Mouse (Mus musculus) limb, embryonic 10.5 days (tissue): ENCODE results near the gene Olfr195. TPM values are rescaled to one million over a fixed set of nuclear protein-coding genes. Genes with fewer than 3 reads are reported as not detected.
"Not testable (repeated sequence)": the region's sequence is repeated elsewhere in the genome, so short reads cannot be mapped to it uniquely, and the experiment has no call there.

ENCODE experiments used
- DNase-seq: peaks from one replicate; pipeline ENCODE4 v3.0.0-alpha.2; 2017; ENCODE audit warnings: low spot score
- H3K27ac ChIP-seq: fragments of 300-500 bp; sonication (generic); 2 replicates; pipeline ENCODE4 v1.5.1; 2016; ENCODE audit warnings: mild to moderate bottlenecking
- H3K27me3 ChIP-seq: fragments of 300-500 bp; sonication (generic); 2 replicates; pipeline ENCODE4 v1.6.1; 2016; ENCODE audit warnings: low read depth, mild to moderate bottlenecking; ENCODE audit not compliant: poor library complexity, severe bottlenecking
- H3K36me3 ChIP-seq: fragments of 300-500 bp; sonication (generic); 2 replicates; pipeline ENCODE4 v1.6.1; 2016; ENCODE audit warnings: mild to moderate bottlenecking, moderate library complexity
- H3K4me1 ChIP-seq: fragments of 300-500 bp; sonication (generic); 2 replicates; pipeline ENCODE4 v1.6.1; 2016
- H3K4me3 ChIP-seq: fragments of 300-500 bp; sonication (generic); 2 replicates; pipeline ENCODE4 v1.5.1; 2016; ENCODE audit warnings: mild to moderate bottlenecking, moderate library complexity
- H3K9me3 ChIP-seq: fragments of 300-500 bp; sonication (generic); replicated peaks from 2 replicates; pipeline ENCODE4 v1.6.1; 2016; ENCODE audit warnings: mild to moderate bottlenecking
- WGBS: fragments of 180-500 bp; shearing (Covaris S2); methylation state at CpG from one replicate; pipeline ENCODE4 v1.1.7; 2016; 5-methylcytosine and 5-hydroxymethylcytosine counted together
- polyA plus RNA-seq: library from polyadenylated mRNA; unstranded; fragments of >200 nt; fragmentation: Nextera tagmentation; extraction: Ambion mirVana; gene quantifications from 2 replicates; pipeline ENCODE4 v1.2.1, GENCODE M21; 2016

Olfr195 gene
- not detected in 2 replicates for polyA plus RNA-seq

DNA sequence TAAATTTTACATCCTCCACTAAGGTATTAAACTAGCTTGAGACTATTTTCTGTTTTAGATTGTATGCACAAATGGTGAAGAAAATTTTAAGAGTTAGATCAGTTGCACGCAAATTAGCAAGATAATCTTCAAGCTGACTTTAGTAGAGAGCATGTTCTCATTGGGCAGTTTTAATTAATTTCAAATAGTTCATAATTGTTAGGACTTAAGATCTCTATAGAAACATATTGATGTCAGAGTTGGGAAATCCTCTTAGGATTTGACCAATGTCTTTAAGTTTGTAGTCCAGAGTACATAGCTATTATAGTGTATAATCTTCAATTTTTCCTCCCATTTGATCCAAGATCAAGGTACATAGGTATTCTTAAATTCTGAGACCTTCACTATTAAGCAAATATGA is at the start of gene Olfr195:
TSS of gene Olfr195 (plus strand) at position 301 of the 400 bp plus-strand sequence.
- no peaks in the 10 kb centered on the region for H3K9me3 ChIP-seq
- WGBS: 83% methylated on average over 1 of the region's 1 CpGs
- no peak within 1 kb of the TSS for H3K4me3 ChIP-seq

DNA sequence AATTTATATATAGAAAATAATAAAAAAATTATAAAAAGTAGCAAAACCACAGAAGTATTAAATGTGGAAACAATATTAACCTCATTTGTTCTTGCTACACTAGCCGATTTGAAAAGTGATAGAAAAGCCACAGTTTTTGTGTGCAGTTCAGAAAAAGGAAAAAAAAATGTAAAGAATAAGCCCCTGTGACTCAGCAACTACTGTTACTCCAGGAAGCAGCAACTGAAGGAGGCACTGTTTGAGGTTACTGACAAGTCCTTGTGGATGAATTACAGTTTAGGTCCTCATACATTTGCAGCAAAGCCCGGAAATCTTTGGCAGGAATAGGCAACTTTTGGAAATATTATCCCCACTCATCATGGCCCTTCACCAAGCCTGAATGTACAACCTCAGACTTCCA is 41.5 kb upstream of the Olfr195 start:
- H3K9me3 ChIP-seq: no peaks in the 10 kb centered on the region
- no peaks in the 10 kb centered on the region for H3K36me3 ChIP-seq
- no peak overlapping the region for H3K27ac ChIP-seq
- 87% methylated on average over 2 of the region's 2 CpGs for WGBS
- DNase-seq: no peak
- H3K4me1 ChIP-seq: no peaks in the 10 kb centered on the region
- H3K27me3 ChIP-seq: no peaks in the 10 kb centered on the region
- H3K4me3 ChIP-seq: no peak overlapping the region

More for the DNA sequence above, at the start of gene Olfr195:
- Histone ChIP-seq H3K27me3 (no peaks in the 10 kb centered on the region), H3K36me3 (no peaks in the 10 kb centered on the region), H3K4me1 (no peaks in the 10 kb centered on the region), H3K27ac (no peak within 1 kb of the TSS)
- DNase-seq: no peak

DNA sequence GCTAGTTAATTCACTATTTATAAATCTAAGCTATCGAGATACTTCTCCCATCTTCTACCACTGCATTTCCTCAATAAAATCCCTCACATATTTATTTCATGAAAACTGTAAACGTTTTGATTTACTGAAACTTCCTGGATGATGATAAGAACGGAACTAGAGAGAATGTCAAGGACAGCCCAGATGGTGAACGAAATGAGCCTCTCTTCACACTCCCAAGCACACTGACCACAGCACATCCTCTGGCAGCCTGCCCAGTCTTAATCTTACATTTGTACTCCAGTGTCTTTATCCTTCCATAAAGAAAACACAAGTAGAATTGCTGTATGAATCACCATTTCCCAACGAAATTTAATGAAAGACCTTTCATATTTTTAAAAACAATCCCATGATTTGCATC is 38.3 kb upstream of the Olfr195 start:
- not testable (repeated sequence) for H3K4me1 ChIP-seq, H3K4me3 ChIP-seq, H3K27ac ChIP-seq, H3K9me3 ChIP-seq, H3K36me3 ChIP-seq, DNase-seq, H3K27me3 ChIP-seq
- 73% methylated on average over 5 of the region's 5 CpGs for WGBS

DNA sequence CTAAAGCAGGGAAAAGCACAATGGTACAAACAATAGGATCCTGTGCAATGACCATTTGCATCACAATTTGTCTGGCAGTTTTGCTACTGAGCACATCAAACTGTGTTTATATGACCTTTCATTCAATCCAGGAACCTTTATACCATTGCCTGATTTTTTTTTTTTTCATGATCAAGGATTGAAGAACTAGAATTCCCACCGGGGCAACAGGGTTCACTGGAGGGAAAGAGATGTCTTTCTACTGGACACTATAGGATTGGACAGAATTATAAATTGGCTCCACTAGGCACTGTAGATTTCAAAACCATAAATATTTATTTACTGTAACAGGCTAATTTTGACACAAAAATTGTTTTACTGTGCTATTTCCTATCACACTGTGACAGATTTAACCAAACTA is 35.1 kb upstream of the Olfr195 start, which contains the start of gene Olfr193:
TSS of gene Olfr193 (minus strand) at position 101 of the 400 bp plus-strand sequence.
- DNase-seq: no peak
- Histone ChIP-seq H3K27ac (no peak within 1 kb of the TSS), H3K4me1 (no peaks in the 10 kb centered on the region), H3K4me3 (no peak within 1 kb of the TSS), H3K36me3 (no peaks in the 10 kb centered on the region), H3K27me3 (no peaks in the 10 kb centered on the region), H3K9me3 (no peaks in the 10 kb centered on the region)
- 82% methylated on average over 1 of the region's 1 CpGs for WGBS

DNA sequence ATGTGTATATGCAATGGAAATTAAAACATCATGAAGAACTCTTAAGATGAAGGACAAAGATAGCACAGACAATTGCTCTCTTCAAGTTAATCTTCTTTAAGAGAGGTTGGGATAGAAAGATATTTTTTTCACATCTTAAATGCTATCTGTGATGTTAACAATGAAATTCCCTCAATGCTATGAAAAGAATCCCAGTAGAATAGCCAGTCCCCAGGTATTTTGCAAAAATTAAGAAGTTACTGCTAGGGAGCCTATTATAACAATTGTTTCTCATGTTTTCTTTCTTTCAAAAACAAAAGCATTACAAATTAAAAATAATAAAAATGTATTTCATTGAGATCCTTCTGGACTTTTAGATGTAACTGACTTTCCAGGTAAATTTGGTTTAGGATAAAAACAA is 25.9 kb upstream of the Olfr195 start, which contains the start of gene Olfr194:
TSS of gene Olfr194 (minus strand) at position 101 of the 400 bp plus-strand sequence.
- Histone ChIP-seq H3K27me3 (no peaks in the 10 kb centered on the region), H3K27ac (no peak within 1 kb of the TSS), H3K36me3 (no peaks in the 10 kb centered on the region), H3K4me3 (no peak within 1 kb of the TSS), H3K9me3 (no peaks in the 10 kb centered on the region), H3K4me1 (no peaks in the 10 kb centered on the region)
- no peak for DNase-seq

DNA sequence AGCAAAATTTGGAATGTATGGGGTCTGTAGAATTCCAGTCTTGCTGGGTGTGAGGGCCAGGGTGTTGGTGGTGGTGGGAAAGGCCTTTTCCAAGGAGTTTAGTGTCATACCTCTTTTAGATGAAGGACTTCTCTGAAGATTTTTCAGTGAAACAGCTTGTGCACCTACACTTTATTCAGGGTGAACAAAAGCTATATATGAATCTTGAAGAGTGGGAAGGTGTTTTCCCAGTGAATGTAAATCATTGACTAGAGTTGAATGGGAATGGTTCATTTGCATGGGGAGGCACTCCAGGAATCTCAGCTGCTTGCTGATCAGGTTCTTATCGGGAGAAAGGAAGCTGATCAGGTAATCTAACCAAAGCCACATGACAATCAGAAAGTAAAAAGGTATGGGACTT is 16.1 kb upstream of the Olfr195 start:
- no peaks in the 10 kb centered on the region for H3K4me1 ChIP-seq

DNA sequence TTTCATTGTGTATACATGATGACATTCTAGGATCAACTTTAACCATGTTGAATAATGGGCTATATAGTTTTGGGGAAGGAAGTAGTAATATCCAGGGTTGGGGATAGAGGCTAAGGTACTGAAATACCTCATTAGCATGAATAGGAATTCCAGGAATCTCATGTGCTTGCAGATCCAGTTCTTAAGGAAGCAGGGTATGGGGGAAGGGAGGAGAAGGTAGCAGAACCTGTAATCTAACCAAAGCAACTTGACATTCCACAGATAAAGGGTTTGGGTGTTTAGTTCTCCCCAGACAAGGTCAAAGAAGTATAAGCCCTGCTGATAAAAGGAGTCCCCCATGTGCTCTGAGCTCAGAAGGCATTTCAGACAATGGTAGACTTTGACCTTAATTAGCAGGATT is 5.7 kb upstream of the Olfr195 start:
- no peak for DNase-seq
- no peaks in the 10 kb centered on the region for H3K9me3 ChIP-seq
- no peaks in the 10 kb centered on the region for H3K4me1 ChIP-seq
- no peak overlapping the region for H3K4me3 ChIP-seq
- H3K27ac ChIP-seq: no peak overlapping the region
- H3K27me3 ChIP-seq: no peaks in the 10 kb centered on the region
- no peaks in the 10 kb centered on the region for H3K36me3 ChIP-seq

More for the DNA sequence above, 16.1 kb upstream of the Olfr195 start:
- Histone ChIP-seq H3K4me3 (no peak overlapping the region), H3K27me3 (no peaks in the 10 kb centered on the region), H3K27ac (no peak overlapping the region), H3K9me3 (no peaks in the 10 kb centered on the region), H3K36me3 (no peaks in the 10 kb centered on the region)
- DNase-seq: no peak
- 91% methylated on average over 1 of the region's 1 CpGs for WGBS

DNA sequence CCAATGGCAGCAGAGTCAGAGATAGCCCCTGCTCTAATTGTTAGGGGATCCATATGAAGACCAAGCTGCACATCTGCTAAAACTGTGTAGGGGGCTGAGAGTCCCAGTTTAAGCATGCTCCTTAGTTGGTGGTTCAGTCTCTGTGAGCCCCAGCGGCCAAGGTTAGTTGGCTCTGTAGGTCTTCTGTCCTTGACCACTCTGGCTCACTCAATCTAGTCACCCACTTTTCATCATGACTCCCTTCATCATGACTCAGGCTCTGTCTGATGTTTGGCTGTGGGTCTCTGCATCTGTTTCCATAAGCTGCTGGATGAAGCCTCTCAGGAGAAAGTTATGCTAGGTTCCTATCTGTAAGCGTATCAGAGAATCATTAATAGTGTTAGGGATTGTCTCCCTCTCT is 5.2 kb downstream of the Olfr195 start:
- 91% methylated on average over 2 of the region's 2 CpGs for WGBS
- no peaks in the 10 kb centered on the region for H3K27me3 ChIP-seq
- no peak overlapping the region for H3K4me3 ChIP-seq

DNA sequence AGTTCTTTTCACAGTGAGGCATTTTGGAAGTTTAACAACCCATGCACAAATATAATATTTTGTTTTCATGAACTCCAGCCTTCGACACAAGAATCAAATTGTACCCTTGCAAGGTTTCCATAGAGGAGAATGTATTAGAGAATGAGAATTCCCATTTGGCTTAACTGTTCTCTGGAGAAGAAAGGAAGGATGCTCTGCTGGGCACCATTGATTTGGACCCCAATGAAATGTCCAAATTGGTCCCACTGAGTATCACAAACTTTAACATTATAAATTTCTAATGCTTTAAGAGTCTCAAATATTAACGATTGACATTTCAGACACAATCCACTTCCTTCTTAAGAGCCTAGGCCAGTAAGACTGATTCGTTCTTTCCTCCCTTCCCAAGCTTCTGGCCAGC is 23.5 kb downstream of the Olfr195 start, which contains the start of gene Olfr196:
TSS of gene Olfr196 (minus strand) at position 101 of the 400 bp plus-strand sequence.
- WGBS: 81% methylated on average over 3 of the region's 3 CpGs
- no peak within 1 kb of the TSS for H3K4me3 ChIP-seq
- H3K27me3 ChIP-seq: no peaks in the 10 kb centered on the region
- H3K4me1 ChIP-seq: no peaks in the 10 kb centered on the region
- no peak within 1 kb of the TSS for H3K27ac ChIP-seq
- no peaks in the 10 kb centered on the region for H3K36me3 ChIP-seq
- H3K9me3 ChIP-seq: no peaks in the 10 kb centered on the region
- no peak for DNase-seq

More for the DNA sequence above, 5.2 kb downstream of the Olfr195 start:
- Histone ChIP-seq H3K27ac (no peak overlapping the region), H3K9me3 (no peaks in the 10 kb centered on the region), H3K36me3 (no peaks in the 10 kb centered on the region), H3K4me1 (no peaks in the 10 kb centered on the region)
- no peak for DNase-seq

Other genes with a start within 250 kb of the Olfr195 start
- gene Olfr181, start 218.3 kb upstream of the Olfr195 start, polyA plus RNA-seq: not detected in 2 replicates
- not detected in 2 replicates for gene Olfr180, start 217.7 kb upstream of the Olfr195 start, polyA plus RNA-seq
- not detected in 2 replicates for gene Olfr183, start 151.7 kb upstream of the Olfr195 start, polyA plus RNA-seq
- gene Olfr186, start 116.8 kb upstream of the Olfr195 start, polyA plus RNA-seq: not detected in 2 replicates
- not detected in 2 replicates for gene Olfr187, start 107.3 kb upstream of the Olfr195 start, polyA plus RNA-seq
- not detected in 2 replicates for gene Olfr190, start 69.0 kb upstream of the Olfr195 start, polyA plus RNA-seq
- not detected in 2 replicates for gene Olfr191, start 57.2 kb upstream of the Olfr195 start, polyA plus RNA-seq
- not detected in 2 replicates for gene Olfr193, start 35.2 kb upstream of the Olfr195 start, polyA plus RNA-seq
- gene Olfr194, start 26.0 kb upstream of the Olfr195 start, polyA plus RNA-seq: not detected in 2 replicates
- not detected in 2 replicates for gene Olfr196, start 23.4 kb downstream of the Olfr195 start, polyA plus RNA-seq
- gene Olfr198, start 56.5 kb downstream of the Olfr195 start, polyA plus RNA-seq: not detected in 2 replicates
- not detected in 2 replicates for gene Olfr199, start 72.7 kb downstream of the Olfr195 start, polyA plus RNA-seq
- not detected in 2 replicates for gene Olfr201, start 125.6 kb downstream of the Olfr195 start, polyA plus RNA-seq
- gene Olfr202, start 139.7 kb downstream of the Olfr195 start, polyA plus RNA-seq: not detected in 2 replicates
- not detected in 2 replicates for gene Olfr203, start 151.8 kb downstream of the Olfr195 start, polyA plus RNA-seq
- gene Olfr204, start 171.2 kb downstream of the Olfr195 start, polyA plus RNA-seq: not detected in 2 replicates
- gene Olfr205, start 184.1 kb downstream of the Olfr195 start, polyA plus RNA-seq: not detected in 2 replicates
- gene Olfr206, start 202.2 kb downstream of the Olfr195 start, polyA plus RNA-seq: not detected in 2 replicates
- gene Olfr209, start 216.9 kb downstream of the Olfr195 start, polyA plus RNA-seq: not detected in 2 replicates